Mouse (Mus musculus): Measurements from ENCODE around the gene Krt73. TPM values are rescaled to one million over a fixed set of nuclear protein-coding genes. Genes with fewer than 3 reads are reported as not detected.

Gene Krt73
- polyA plus RNA-seq, 1 experiment = not detected

- Histone ChIP-seq H3K27me3 (ENCODE audit: control insufficient read depth, insufficient read depth, insufficient read length) (peaks cover 45% of the 10 kb centered on the region), H3K79me2 (ENCODE audit: control insufficient read depth, insufficient read depth) (no peaks in the 10 kb centered on the region), H3K4me3 (ENCODE audit: insufficient read depth, poor library complexity, severe bottlenecking) (no peak overlapping the region), H3K79me3 (ENCODE audit: low read depth) (no peaks in the 10 kb centered on the region), H3ac (ENCODE audit: control insufficient read depth, insufficient read length, low read depth) (no peak overlapping the region), H3K36me3 (ENCODE audit: control insufficient read depth, insufficient read depth) (no peaks in the 10 kb centered on the region)
- TF ChIP-seq CEBPB (IDR thresholded peaks at IDR 0.05; ENCODE audit: low read depth) (no peak), MYOD1 (IDR thresholded peaks at IDR 0.05; ENCODE audit: control insufficient read depth, insufficient read length, low read depth) (no peak), CTCF (IDR thresholded peaks at IDR 0.05; ENCODE audit: control insufficient read depth, insufficient read depth, insufficient read length) (no peak)
Measured at GRCm38 (mm10) chr15:101773420-101773819, 28.7 kb downstream of the Krt73 start.

- Histone ChIP-seq H3K36me3 (ENCODE audit: control insufficient read depth, insufficient read depth) (no peaks in the 10 kb centered on the region), H3K27me3 (ENCODE audit: control insufficient read depth, insufficient read depth, insufficient read length) (peaks cover 38% of the 10 kb centered on the region), H3K4me3 (ENCODE audit: insufficient read depth, poor library complexity, severe bottlenecking) (no peak overlapping the region), H3ac (ENCODE audit: control insufficient read depth, insufficient read length, low read depth) (no peak overlapping the region), H3K79me2 (ENCODE audit: control insufficient read depth, insufficient read depth) (no peaks in the 10 kb centered on the region), H3K79me3 (ENCODE audit: low read depth) (no peaks in the 10 kb centered on the region)
- TF ChIP-seq CTCF (IDR thresholded peaks at IDR 0.05; ENCODE audit: control insufficient read depth, insufficient read depth, insufficient read length) = peak; percentile 83
- TF ChIP-seq MYOG (IDR thresholded peaks at IDR 0.05; ENCODE audit: control insufficient read depth, extremely low read depth, insufficient read length) = no peak
Measured at GRCm38 (mm10) chr15:101772711-101773081, 29.4 kb downstream of the Krt73 start.

GRCm38 (mm10) chr15:101772080-101772710, 30.0 kb downstream of the Krt73 start:
- TF ChIP-seq MAX (IDR thresholded peaks at IDR 0.05) (no peak), MYOG (IDR thresholded peaks at IDR 0.05; ENCODE audit: control insufficient read depth, extremely low read depth, insufficient read length) (no peak), CTCF (IDR thresholded peaks at IDR 0.05; ENCODE audit: control insufficient read depth, insufficient read depth, insufficient read length) (peak; percentile 17), CEBPB (IDR thresholded peaks at IDR 0.05; ENCODE audit: low read depth) (no peak), MYOD1 (IDR thresholded peaks at IDR 0.05; ENCODE audit: control insufficient read depth, insufficient read length, low read depth) (no peak), FOSL1 (IDR thresholded peaks at IDR 0.05; ENCODE audit: insufficient read depth, low read length, poor library complexity, severe bottlenecking) (no peak), USF1 (IDR thresholded peaks at IDR 0.05; ENCODE audit: low read depth) (no peak)
- no peak overlapping the region for H3K4me3 ChIP-seq (ENCODE audit: insufficient read depth, poor library complexity, severe bottlenecking)

GRCm38 (mm10) chr15:101770226-101770625, 31.9 kb downstream of the Krt73 start:
- H3K79me3 ChIP-seq (ENCODE audit: low read depth) = no peaks in the 10 kb centered on the region
- H3ac ChIP-seq (ENCODE audit: control insufficient read depth, insufficient read length, low read depth) = no peak overlapping the region
- H3K4me3 ChIP-seq (ENCODE audit: insufficient read depth, poor library complexity, severe bottlenecking) = no peak overlapping the region
- H3K79me2 ChIP-seq (ENCODE audit: control insufficient read depth, insufficient read depth) = no peaks in the 10 kb centered on the region
- peaks cover 33% of the 10 kb centered on the region for H3K27me3 ChIP-seq (ENCODE audit: control insufficient read depth, insufficient read depth, insufficient read length)
- no peak for TF ChIP-seq FOSL1 (IDR thresholded peaks at IDR 0.05; ENCODE audit: insufficient read depth, low read length, poor library complexity, severe bottlenecking)
- TF ChIP-seq CTCF (IDR thresholded peaks at IDR 0.05; ENCODE audit: control insufficient read depth, insufficient read depth, insufficient read length) = no peak
- no peak for TF ChIP-seq CEBPB (IDR thresholded peaks at IDR 0.05; ENCODE audit: low read depth)
- no peak for TF ChIP-seq MYOD1 (IDR thresholded peaks at IDR 0.05; ENCODE audit: control insufficient read depth, insufficient read length, low read depth)
- TF ChIP-seq MAX (IDR thresholded peaks at IDR 0.05) = no peak
- TF ChIP-seq USF1 (IDR thresholded peaks at IDR 0.05; ENCODE audit: low read depth) = no peak
- no peak for TF ChIP-seq MYOG (IDR thresholded peaks at IDR 0.05; ENCODE audit: control insufficient read depth, extremely low read depth, insufficient read length)
- no peaks in the 10 kb centered on the region for H3K36me3 ChIP-seq (ENCODE audit: control insufficient read depth, insufficient read depth)

More at GRCm38 (mm10) chr15:101772080-101772710, 30.0 kb downstream of the Krt73 start:
- Histone ChIP-seq H3K27me3 (ENCODE audit: control insufficient read depth, insufficient read depth, insufficient read length) (peaks cover 38% of the 10 kb centered on the region), H3K79me3 (ENCODE audit: low read depth) (no peaks in the 10 kb centered on the region), H3K36me3 (ENCODE audit: control insufficient read depth, insufficient read depth) (no peaks in the 10 kb centered on the region), H3ac (ENCODE audit: control insufficient read depth, insufficient read length, low read depth) (no peak overlapping the region), H3K79me2 (ENCODE audit: control insufficient read depth, insufficient read depth) (no peaks in the 10 kb centered on the region)

Other genes starting within 250 kb of the Krt73 start
- gene Krt90, start 239.4 kb downstream of the Krt73 start, polyA plus RNA-seq (2012; fragmentation: generic; extraction: Trizol) = not detected
- not detected for gene Krt75, start 228.4 kb downstream of the Krt73 start, polyA plus RNA-seq (2012; fragmentation: generic; extraction: Trizol)
- gene Gm5414, start 174.2 kb downstream of the Krt73 start, polyA plus RNA-seq (2012; fragmentation: generic; extraction: Trizol) = not detected
- not detected for gene Gm5478, start 155.0 kb downstream of the Krt73 start, polyA plus RNA-seq (2012; fragmentation: generic; extraction: Trizol)
- gene Krt6b, start 122.1 kb downstream of the Krt73 start, polyA plus RNA-seq (2012; fragmentation: generic; extraction: Trizol) = not detected
- not detected for gene Krt6a, start 108.0 kb downstream of the Krt73 start, polyA plus RNA-seq (2012; fragmentation: generic; extraction: Trizol)
- 0.02 TPM for gene Krt5, start 89.4 kb downstream of the Krt73 start, polyA plus RNA-seq (2012; fragmentation: generic; extraction: Trizol)
- not detected for gene Krt71, start 59.2 kb downstream of the Krt73 start, polyA plus RNA-seq (2012; fragmentation: generic; extraction: Trizol)
- gene Krt72, start 15.9 kb downstream of the Krt73 start, polyA plus RNA-seq (2012; fragmentation: generic; extraction: Trizol) = not detected
- not detected for gene Krt2, start 15.8 kb upstream of the Krt73 start, polyA plus RNA-seq (2012; fragmentation: generic; extraction: Trizol)
- gene Krt1, start 48.4 kb upstream of the Krt73 start, polyA plus RNA-seq (2012; fragmentation: generic; extraction: Trizol) = not detected
- not detected for gene Krt77, start 67.4 kb upstream of the Krt73 start, polyA plus RNA-seq (2012; fragmentation: generic; extraction: Trizol)
- gene Krt76, start 90.6 kb upstream of the Krt73 start, polyA plus RNA-seq (2012; fragmentation: generic; extraction: Trizol) = not detected
- not detected for gene Krt4, start 122.4 kb upstream of the Krt73 start, polyA plus RNA-seq (2012; fragmentation: generic; extraction: Trizol)
- 0.07 TPM for gene Krt79, start 138.0 kb upstream of the Krt73 start, polyA plus RNA-seq (2012; fragmentation: generic; extraction: Trizol)
- not detected for gene Krt78, start 151.9 kb upstream of the Krt73 start, polyA plus RNA-seq (2012; fragmentation: generic; extraction: Trizol)
- gene Krt8, start 202.1 kb upstream of the Krt73 start, polyA plus RNA-seq (2012; fragmentation: generic; extraction: Trizol) = 0.20 TPM
- 0.04 TPM for gene Krt18, start 225.8 kb upstream of the Krt73 start, polyA plus RNA-seq (2012; fragmentation: generic; extraction: Trizol)

All from C2C12 (cell line).